Mouse (Mus musculus) liver, adult 2 months (tissue): ENCODE measurements around the gene Abhd2.

ENCODE experiments used
- CTCF ChIP-seq: fragments of 200-500 bp; IDR thresholded peaks from 2 replicates; pipeline ENCODE4 v1.5.1; 2011; ENCODE audit warnings: low read depth, low read length, control low read depth
- POLR2A ChIP-seq: fragments of 200-500 bp; IDR thresholded peaks from 2 replicates; pipeline ENCODE4 v1.6.1; 2011; ENCODE audit warnings: low read length, control low read depth; ENCODE audit not compliant: insufficient read depth; ENCODE audit errors: extremely low read depth

GRCm38 (mm10) chr7:79328769-79329168 is 55.8 kb downstream of the Abhd2 start:
- no peak for TF ChIP-seq CTCF
- TF ChIP-seq POLR2A: no peak
